Mouse (Mus musculus) MEL (cell line): Measurements from ENCODE around the gene Naif1. TPM values are rescaled to one million over a fixed set of nuclear protein-coding genes. Genes with fewer than 3 reads are reported as not detected.
A peak's percentile ranks its signal among the peaks of the same experiment; 100 is the strongest.

Experiments
- DNase-seq: peaks from one replicate; pipeline ENCODE4 v3.0.0; 2011; ENCODE audit warnings: low read depth, low spot score
- H3K27ac ChIP-seq: 2 replicates; pipeline ENCODE4 v1.5.1; 2012; ENCODE audit warnings: low read depth, mild to moderate bottlenecking, control low read depth, low read length, moderate library complexity; ENCODE audit not compliant: control insufficient read depth
- H3K27me3 ChIP-seq, 2 experiments: fragments of 150-350 bp in 1 of 2; sonication (generic) in 1 of 2; 2 replicates each; pipeline ENCODE4 v1.6.1; 2012; ENCODE audit warnings: low read length in 2 of 2, mild to moderate bottlenecking in 2 of 2, improper control_type of control experiment in 1 of 2, moderate library complexity in 1 of 2; ENCODE audit not compliant: insufficient read depth in 2 of 2, control insufficient read depth in 1 of 2
- H3K36me3 ChIP-seq, 2 experiments: 2 replicates each; pipeline ENCODE4 v1.6.1; 2012 to 2014; ENCODE audit warnings: low read length in 2 of 2, improper control_type of control experiment in 1 of 2, inconsistent platforms in 1 of 2, mild to moderate bottlenecking in 1 of 2; ENCODE audit not compliant: insufficient read depth in 2 of 2, control insufficient read depth in 1 of 2
- H3K4me1 ChIP-seq, 2 experiments: fragments of 150-350 bp in 1 of 2; sonication (generic) in 1 of 2; 2 replicates each; pipeline ENCODE4 v1.6.1; 2012; ENCODE audit warnings: low read length in 2 of 2, improper control_type of control experiment in 1 of 2, mild to moderate bottlenecking in 1 of 2; ENCODE audit not compliant: insufficient read depth in 2 of 2, control insufficient read depth in 1 of 2
- H3K4me3 ChIP-seq, 2 experiments: fragments of 150-350 bp in 1 of 2; sonication (generic) in 1 of 2; 2 replicates each; pipeline ENCODE4 v1.5.1; 2012; ENCODE audit warnings: low read depth in 2 of 2, low read length in 2 of 2, mild to moderate bottlenecking in 2 of 2, moderate library complexity in 2 of 2, control low read depth in 1 of 2, improper control_type of control experiment in 1 of 2; ENCODE audit not compliant: control insufficient read depth in 1 of 2, insufficient read depth in 1 of 2
- H3K79me2 ChIP-seq: 2 replicates; pipeline ENCODE4 v1.6.1; 2012; ENCODE audit warnings: mild to moderate bottlenecking, low read length, moderate library complexity; ENCODE audit not compliant: control insufficient read depth, poor library complexity, insufficient read depth
- H3K9ac ChIP-seq: 2 replicates; pipeline ENCODE4 v1.6.1; 2012; ENCODE audit warnings: low read depth, mild to moderate bottlenecking, control low read depth, low read length, moderate library complexity; ENCODE audit not compliant: control insufficient read depth, poor library complexity, severe bottlenecking
- H3K9me3 ChIP-seq: fragments of 150-350 bp; sonication (generic); replicated peaks from 2 replicates; pipeline ENCODE4 v1.6.1; 2012; ENCODE audit warnings: mild to moderate bottlenecking, low read length, improper control_type of control experiment, moderate library complexity; ENCODE audit not compliant: insufficient read depth
- BHLHE40 ChIP-seq: IDR thresholded peaks from 2 replicates; pipeline ENCODE4 v1.6.1; 2012; ENCODE audit warnings: low read depth, mild to moderate bottlenecking, inconsistent platforms, low read length, improper control_type of control experiment, borderline replicate concordance
- CHD2 ChIP-seq: IDR thresholded peaks from 2 replicates; pipeline ENCODE4 v1.6.1; 2011; ENCODE audit warnings: low read length, improper control_type of control experiment
- CTCF ChIP-seq, 3 experiments: IDR thresholded peaks in 2 of 3; conservative IDR thresholded peaks in 1 of 3; 2 replicates each; pipeline ENCODE4 v1.5.1; 2011 to 2012; ENCODE audit warnings: low read length in 3 of 3, low read depth in 2 of 3, mild to moderate bottlenecking in 2 of 3, improper control_type of control experiment in 1 of 3, inconsistent platforms in 1 of 3, mixed read lengths in 1 of 3, moderate library complexity in 1 of 3; ENCODE audit not compliant: control insufficient read depth in 1 of 3, insufficient read depth in 1 of 3, poor library complexity in 1 of 3, severe bottlenecking in 1 of 3
- ELF1 ChIP-seq: IDR thresholded peaks from 2 replicates; pipeline ENCODE4 v1.6.1; 2014; ENCODE audit warnings: low read depth, mild to moderate bottlenecking, inconsistent platforms, low read length, improper control_type of control experiment, moderate library complexity
- ETS1 ChIP-seq: IDR thresholded peaks from 2 replicates; pipeline ENCODE4 v1.6.1; 2012; ENCODE audit warnings: low read depth, mild to moderate bottlenecking, inconsistent platforms, low read length, improper control_type of control experiment, moderate library complexity
- HCFC1 ChIP-seq: IDR thresholded peaks from 2 replicates; pipeline ENCODE4 v1.6.1; 2012; ENCODE audit warnings: low read depth, mild to moderate bottlenecking, inconsistent platforms, low read length, improper control_type of control experiment, moderate library complexity
- KAT2A ChIP-seq: conservative IDR thresholded peaks from 2 replicates; pipeline ENCODE4 v1.6.1; 2012; ENCODE audit warnings: low read depth, low read length, improper control_type of control experiment, inconsistent platforms
- MAFK ChIP-seq: IDR thresholded peaks from 2 replicates; pipeline ENCODE4 v1.6.1; 2011; ENCODE audit warnings: low read depth, mild to moderate bottlenecking, low read length, improper control_type of control experiment, borderline replicate concordance
- MAX ChIP-seq: IDR thresholded peaks from 2 replicates; pipeline ENCODE4 v1.6.1; 2011; ENCODE audit warnings: low read length, improper control_type of control experiment
- MAZ ChIP-seq: IDR thresholded peaks from 2 replicates; pipeline ENCODE4 v1.6.1; 2012; ENCODE audit warnings: low read depth, mild to moderate bottlenecking, inconsistent platforms, low read length, improper control_type of control experiment
- MXI1 ChIP-seq: IDR thresholded peaks from 2 replicates; pipeline ENCODE4 v1.6.1; 2011; ENCODE audit warnings: mild to moderate bottlenecking, low read depth, low read length, improper control_type of control experiment
- MYB ChIP-seq: IDR thresholded peaks from 2 replicates; pipeline ENCODE4 v1.6.1; 2011; ENCODE audit warnings: mild to moderate bottlenecking, low read depth, low read length, improper control_type of control experiment
- MYC ChIP-seq: IDR thresholded peaks from 2 replicates; pipeline ENCODE4 v1.6.1; 2011; ENCODE audit warnings: low read depth, mild to moderate bottlenecking, low read length, improper control_type of control experiment, moderate library complexity
- NELFE ChIP-seq: IDR thresholded peaks from 2 replicates; pipeline ENCODE4 v1.6.1; 2011; ENCODE audit warnings: low read depth, low read length, improper control_type of control experiment
- POLR2A ChIP-seq, 2 experiments: IDR thresholded peaks; 2 replicates each; pipeline ENCODE4 v1.6.1; 2011 to 2012; ENCODE audit warnings: low read length in 2 of 2, mild to moderate bottlenecking in 2 of 2, control low read depth in 1 of 2, improper control_type of control experiment in 1 of 2, low read depth in 1 of 2, moderate library complexity in 1 of 2; ENCODE audit not compliant: control insufficient read depth in 1 of 2, insufficient read depth in 1 of 2, poor library complexity in 1 of 2
- POLR2AphosphoS5 ChIP-seq: IDR thresholded peaks from 2 replicates; pipeline ENCODE4 v1.6.1; 2012; ENCODE audit warnings: low read depth, borderline replicate concordance, mild to moderate bottlenecking, inconsistent platforms, low read length, moderate library complexity, mixed read lengths
- RAD21 ChIP-seq: IDR thresholded peaks from 2 replicates; pipeline ENCODE4 v1.6.1; 2011; ENCODE audit warnings: mild to moderate bottlenecking, low read depth, low read length, improper control_type of control experiment
- RCOR1 ChIP-seq: IDR thresholded peaks from 2 replicates; pipeline ENCODE4 v1.6.1; 2012; ENCODE audit warnings: low read depth, mild to moderate bottlenecking, inconsistent platforms, low read length, improper control_type of control experiment
- SMC3 ChIP-seq: IDR thresholded peaks from 2 replicates; pipeline ENCODE4 v1.6.1; 2011; ENCODE audit warnings: low read depth, low read length, improper control_type of control experiment
- TAL1 ChIP-seq: IDR thresholded peaks from 2 replicates; pipeline ENCODE4 v1.6.1; 2012; ENCODE audit warnings: mild to moderate bottlenecking, inconsistent platforms, low read length, moderate library complexity, mixed read lengths
- TBP ChIP-seq: IDR thresholded peaks from 2 replicates; pipeline ENCODE4 v1.8.0; 2011; ENCODE audit warnings: low read depth, low read length, improper control_type of control experiment
- USF1 ChIP-seq: IDR thresholded peaks from 2 replicates; pipeline ENCODE4 v1.6.1; 2014; ENCODE audit warnings: low read depth, mild to moderate bottlenecking, inconsistent platforms, low read length, improper control_type of control experiment, moderate library complexity
- USF2 ChIP-seq, 2 experiments: IDR thresholded peaks; 2 replicates each; pipeline ENCODE4 v1.6.1; 2011 to 2012; ENCODE audit warnings: improper control_type of control experiment in 2 of 2, low read length in 2 of 2, borderline replicate concordance in 1 of 2, inconsistent platforms in 1 of 2, low read depth in 1 of 2, mild to moderate bottlenecking in 1 of 2; ENCODE audit not compliant: insufficient read depth in 1 of 2
- ZC3H11A ChIP-seq: IDR thresholded peaks from 2 replicates; pipeline ENCODE4 v1.6.1; 2012; ENCODE audit warnings: low read depth, mild to moderate bottlenecking, inconsistent platforms, low read length, improper control_type of control experiment
- ZKSCAN1 ChIP-seq: IDR thresholded peaks from 2 replicates; pipeline ENCODE4 v1.6.1; 2012; ENCODE audit warnings: low read depth, mild to moderate bottlenecking, inconsistent platforms, low read length, improper control_type of control experiment, moderate library complexity
- ZMIZ1 ChIP-seq: IDR thresholded peaks from 2 replicates; pipeline ENCODE4 v1.6.1; 2012; ENCODE audit warnings: low read depth, mild to moderate bottlenecking, inconsistent platforms, low read length, improper control_type of control experiment, moderate library complexity
- polyA plus RNA-seq, 2 experiments: library from polyadenylated mRNA; stranded (reverse) in 1 of 2; unstranded in 1 of 2; fragments of >175 nt in 1 of 2; fragments of >200 nt in 1 of 2; gene quantifications; 2 replicates each; pipeline versions ENCODE4 v1.2.1 to v1.2.4; 2012; ENCODE audit warnings: low replicate concordance in 2 of 2, low read depth in 1 of 2; ENCODE audit not compliant: insufficient read length in 2 of 2, insufficient read depth in 1 of 2, missing spikeins in 1 of 2
- total RNA-seq: library from RNA; depleted of rRNA; stranded (reverse); fragments of 300-350 nt; gene quantifications from 2 replicates; pipeline ENCODE4 v1.2.3, GENCODE M21; 2012

Gene Naif1
- total and polyA plus RNA-seq, 3 experiments: 4.9 to 8.5 TPM; not detected in 1

DNA sequence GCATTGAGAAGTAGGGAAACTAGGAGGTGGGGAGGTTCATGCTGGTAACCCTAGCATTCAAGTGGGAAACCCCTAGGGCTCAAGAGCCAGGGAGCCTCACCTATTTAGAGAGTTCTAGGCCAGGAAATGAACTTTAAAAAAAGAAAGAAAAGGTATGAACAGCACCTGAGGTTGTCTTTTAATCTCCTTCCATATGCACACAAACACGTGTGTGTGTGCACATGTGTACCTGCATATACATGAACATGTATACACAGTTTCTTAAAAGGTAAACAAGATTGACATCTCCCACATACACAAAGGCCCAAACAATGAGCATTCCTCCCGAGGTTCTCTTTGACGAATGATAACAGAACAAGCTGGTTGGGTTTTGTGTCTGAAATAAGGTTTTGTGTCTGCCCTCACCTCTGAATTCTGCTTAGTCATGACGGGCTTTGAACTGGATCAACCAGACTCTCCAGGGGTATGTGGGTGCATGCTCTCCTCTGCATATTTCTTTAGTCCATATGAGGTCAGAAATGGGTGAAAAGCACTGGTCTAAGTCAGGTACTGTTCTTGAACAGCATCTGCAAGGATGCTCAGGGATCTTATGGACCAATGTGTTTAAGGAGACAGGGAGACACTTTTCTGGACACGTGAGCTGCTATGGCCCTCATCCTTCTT lies 3.5 kb downstream of the Naif1 start:
- peak overlapping the region; percentile 76 for H3K9ac ChIP-seq

DNA sequence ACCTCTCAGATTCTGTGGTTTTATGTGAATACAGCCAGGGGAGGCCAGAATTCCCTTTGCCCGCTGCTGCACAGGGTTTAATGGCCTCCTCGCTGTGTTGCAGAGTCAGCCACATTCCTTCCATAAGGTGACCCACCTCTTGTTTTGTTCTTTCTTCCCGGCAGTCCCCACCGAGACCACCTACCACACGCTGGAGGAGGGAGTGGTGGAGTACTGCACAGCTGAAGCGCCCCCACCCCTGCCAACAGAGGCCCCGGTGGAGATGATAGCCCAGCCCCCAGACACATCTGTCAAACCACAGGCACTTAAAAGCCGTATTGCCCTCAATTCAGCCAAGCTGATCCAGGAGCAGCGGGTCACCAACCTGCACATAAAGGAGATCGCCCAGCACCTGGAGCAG lies 4.4 kb downstream of the Naif1 start:
- Histone ChIP-seq H3K27me3 (no peaks in the 10 kb centered on the region), H3K9me3 (no peaks in the 10 kb centered on the region), H3K4me1 (peaks cover 0 to 13% of the 10 kb centered on the region in 2 experiments), H3K4me3 (no peak overlapping the region), H3K9ac (no peak overlapping the region)
- DNase-seq: no peak
- TF ChIP-seq ELF1 (no peak), CTCF (IDR thresholded peaks at IDR 0.05 in 2 of 3, conservative IDR thresholded peaks at IDR 0.05 in 1 of 3; ENCODE audit: control insufficient read depth in 1 of 3, insufficient read depth in 1 of 3, low read depth in 2 of 3, low read length in 3 of 3, poor library complexity in 1 of 3, severe bottlenecking in 1 of 3) (no peak), ZKSCAN1 (no peak), MYB (no peak), CHD2 (no peak), USF2 (IDR thresholded peaks at IDR 0.05; ENCODE audit: borderline replicate concordance in 1 of 2, insufficient read depth in 1 of 2, low read depth in 1 of 2, low read length in 2 of 2) (no peak), RCOR1 (no peak), BHLHE40 (no peak), ETS1 (no peak), SMC3 (no peak), TBP (no peak), ZMIZ1 (no peak), POLR2A (IDR thresholded peaks at IDR 0.05; ENCODE audit: control insufficient read depth in 1 of 2, insufficient read depth in 1 of 2, low read depth in 1 of 2, low read length in 2 of 2, poor library complexity in 1 of 2) (no peak), MYC (no peak), MAZ (no peak), MXI1 (no peak), POLR2AphosphoS5 (no peak), MAFK (no peak), ZC3H11A (no peak), HCFC1 (no peak)
- TF ChIP-seq, all 39 proteins: peak for 0
- no peak overlapping the region for H3K27ac ChIP-seq
- H3K36me3 ChIP-seq: peaks cover 0 to 15% of the 10 kb centered on the region in 2 experiments; a peak in 2 of 4 replicates
- H3K79me2 ChIP-seq: peaks cover 35% of the 10 kb centered on the region

More for the DNA sequence above, 3.5 kb downstream of the Naif1 start:
- H3K4me1 ChIP-seq: peaks cover 0 to 13% of the 10 kb centered on the region in 2 experiments
- H3K4me3 ChIP-seq: peak overlapping the region; percentile 5 to 20
- H3K27ac ChIP-seq: no peak overlapping the region
- TF ChIP-seq MAFK: no peak
- no peak for TF ChIP-seq ETS1
- no peak for TF ChIP-seq TAL1
- no peak for TF ChIP-seq RAD21
- TF ChIP-seq MAX: 0 out of 2 replicates have a peak, but pooled peaks have one; percentile 37
- no peak for TF ChIP-seq CHD2
- TF ChIP-seq USF1: no peak
- no peak for TF ChIP-seq RCOR1
- no peak for TF ChIP-seq BHLHE40
- TF ChIP-seq CTCF (IDR thresholded peaks at IDR 0.05 in 2 of 3, conservative IDR thresholded peaks at IDR 0.05 in 1 of 3; ENCODE audit: control insufficient read depth in 1 of 3, insufficient read depth in 1 of 3, low read depth in 2 of 3, low read length in 3 of 3, poor library complexity in 1 of 3, severe bottlenecking in 1 of 3): no peak
- no peak for TF ChIP-seq NELFE
- peak; percentile 47 for TF ChIP-seq MXI1
- TF ChIP-seq ZMIZ1: no peak
- TF ChIP-seq KAT2A: no peak
- TF ChIP-seq USF2 (IDR thresholded peaks at IDR 0.05; ENCODE audit: borderline replicate concordance in 1 of 2, insufficient read depth in 1 of 2, low read depth in 1 of 2, low read length in 2 of 2): no peak
- H3K27me3 ChIP-seq: no peaks in the 10 kb centered on the region
- H3K79me2 ChIP-seq: peaks cover 41% of the 10 kb centered on the region
- peak; percentile 41 for DNase-seq
- H3K9me3 ChIP-seq: no peaks in the 10 kb centered on the region
- H3K36me3 ChIP-seq: peaks cover 0 to 21% of the 10 kb centered on the region in 2 experiments; a peak in 2 of 4 replicates
